ENCODE assay signal across 11 mouse cellular contexts in the genomic region with DNA sequence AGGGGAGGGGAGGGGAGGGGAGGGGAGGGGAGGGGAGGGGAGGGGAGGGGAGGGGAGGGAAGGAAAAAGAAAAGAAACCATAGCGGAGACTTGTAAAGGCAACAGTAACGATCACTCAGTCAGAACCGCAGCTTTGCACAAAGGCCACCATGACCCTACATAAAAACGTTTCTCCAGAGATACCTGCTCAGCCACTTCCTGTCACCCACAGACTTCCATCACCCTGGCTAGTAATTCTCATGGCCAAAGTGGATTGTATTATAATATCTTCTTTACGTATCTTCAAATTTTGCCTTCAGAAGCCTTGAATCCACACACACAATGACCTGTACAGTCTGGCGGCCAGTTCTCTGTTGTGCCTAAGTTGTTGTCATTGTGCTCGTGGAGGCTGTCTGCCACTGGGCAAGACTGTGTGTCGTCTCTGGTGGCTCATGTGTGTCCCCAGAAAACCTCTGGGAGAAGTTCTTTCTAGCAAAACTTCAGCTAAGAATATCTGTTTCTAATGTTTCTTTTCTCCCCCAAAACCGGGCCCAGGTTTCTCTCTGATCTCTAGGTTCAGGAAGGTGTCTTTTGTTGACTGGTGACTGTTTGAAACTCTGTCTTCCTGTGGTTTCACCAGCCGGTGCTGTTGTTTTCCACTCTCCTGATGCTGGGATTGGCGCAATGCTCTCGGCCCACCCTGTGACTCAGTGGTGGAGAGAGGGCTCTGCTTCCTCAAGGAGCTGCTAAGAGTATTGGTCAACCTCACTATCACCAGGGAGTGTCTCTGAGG. TPM values are rescaled to one million over a fixed set of nuclear protein-coding genes. Genes with fewer than 3 reads are reported as not detected.
DNase-seq lines count a peak whose midpoint lies in the region; ATAC-seq and TF ChIP-seq lines count a peak whose summit lies in the region.
"Had no signal": no experiment of that assay in that cellular context is flagged by ENCODE, and none has a peak within 500 bp of the region (broad histone marks: within the 10 kb centered on the region; RNA-seq: fewer than 3 reads in every experiment).

No protein-coding gene starts in this region.

- TF ChIP-seq CTCF in G1E (IDR thresholded peaks at IDR 0.05; ENCODE audit: low read depth, low read length): no peak
- TF ChIP-seq CTCF in stomach, postnatal 0 days (IDR thresholded peaks at IDR 0.05; ENCODE audit: low read depth): no peak

- no peaks in the 10 kb centered on the region for H3K9me3 ChIP-seq in hindbrain, embryonic 15.5 days
- no peaks in the 10 kb centered on the region for H3K9me3 ChIP-seq in hindbrain, embryonic 16.5 days (ENCODE audit: control insufficient read depth, low read length)
- peaks cover 13% of the 10 kb centered on the region for H3K9me3 ChIP-seq in G1E (replicated peaks)
- H3K9me3 ChIP-seq in stomach, postnatal 0 days (ENCODE audit: control insufficient read depth, low read length): no peaks in the 10 kb centered on the region
- H3K9me3 ChIP-seq: limb, embryonic 12.5 days; midbrain, embryonic 15.5 days had no signal

- no peaks in the 10 kb centered on the region for H3K36me3 ChIP-seq in hindbrain, embryonic 15.5 days
- no peaks in the 10 kb centered on the region for H3K36me3 ChIP-seq in hindbrain, embryonic 16.5 days (ENCODE audit: control insufficient read depth, insufficient read depth, low read length)
- no peaks in the 10 kb centered on the region for H3K36me3 ChIP-seq in G1E (replicated peaks)
- no peaks in the 10 kb centered on the region for H3K36me3 ChIP-seq in stomach, postnatal 0 days (ENCODE audit: control insufficient read depth, insufficient read depth, low read length)
- H3K36me3 ChIP-seq: limb, embryonic 12.5 days; midbrain, embryonic 15.5 days had no signal

- no peak overlapping the region for H3K4me3 ChIP-seq in hindbrain, embryonic 15.5 days
- no peak overlapping the region for H3K4me3 ChIP-seq in hindbrain, embryonic 16.5 days (ENCODE audit: low read length)
- H3K4me3 ChIP-seq in G1E (ENCODE audit: low read depth, low read length): peak overlapping the region; percentile 23; the same call in 1 of the 2 replicates
- H3K4me3 ChIP-seq in stomach, postnatal 0 days (ENCODE audit: low read depth, low read length): no peak overlapping the region
- H3K4me3 ChIP-seq: limb, embryonic 12.5 days; midbrain, embryonic 15.5 days had no signal

- H3K4me1 ChIP-seq in hindbrain, embryonic 15.5 days (replicated peaks): no peaks in the 10 kb centered on the region
- no peaks in the 10 kb centered on the region for H3K4me1 ChIP-seq in hindbrain, embryonic 16.5 days (ENCODE audit: control insufficient read depth, insufficient read depth, low read depth, low read length)
- H3K4me1 ChIP-seq in G1E (ENCODE audit: insufficient read depth, low read depth, low read length): peaks cover 45% of the 10 kb centered on the region
- no peaks in the 10 kb centered on the region for H3K4me1 ChIP-seq in stomach, postnatal 0 days (replicated peaks; ENCODE audit: control insufficient read depth, insufficient read depth)
- H3K4me1 ChIP-seq: midbrain, embryonic 15.5 days had no signal

- no peak overlapping the region for H3K4me2 ChIP-seq in hindbrain, embryonic 15.5 days
- no peak overlapping the region for H3K4me2 ChIP-seq in hindbrain, embryonic 16.5 days (ENCODE audit: low read length)
- no peak overlapping the region for H3K4me2 ChIP-seq in stomach, postnatal 0 days (replicated peaks; ENCODE audit: low read depth)
- H3K4me2 ChIP-seq: limb, embryonic 12.5 days; midbrain, embryonic 15.5 days had no signal

- intact Hi-C loops in left cerebral cortex, postnatal 36 days (cut with DNase I): loop anchor here (5.0 to 10.0 kb wide), 4 partner anchors 63 to 275 kb away; no protein-coding TSS in a partner anchor

- no peak for ATAC-seq in hindbrain, embryonic 15.5 days (ENCODE audit: low FRiP score, low read depth)
- no peak for ATAC-seq in hindbrain, embryonic 16.5 days
- ATAC-seq in G1E (ENCODE audit: extremely low read depth, insufficient number of reproducible peaks, low FRiP score, poor library complexity, severe bottlenecking): no peak
- no peak for ATAC-seq in stomach, postnatal 0 days (ENCODE audit: low FRiP score, low TSS enrichment)

- H3K9ac ChIP-seq in hindbrain, embryonic 15.5 days: no peak overlapping the region
- H3K9ac ChIP-seq in hindbrain, embryonic 16.5 days (ENCODE audit: low read depth, low read length): no peak overlapping the region
- H3K9ac ChIP-seq in stomach, postnatal 0 days (ENCODE audit: low read length): no peak overlapping the region
- H3K9ac ChIP-seq: limb, embryonic 12.5 days; midbrain, embryonic 15.5 days had no signal

- no peak for TF ChIP-seq EP300 in stomach, postnatal 0 days (optimal IDR thresholded peaks at IDR 0.05)

- 0 out of 2 replicates have a peak overlapping the region, but pooled peaks have one; percentile 3 for H3K27ac ChIP-seq in hindbrain, embryonic 15.5 days (replicated peaks)
- no peak overlapping the region for H3K27ac ChIP-seq in hindbrain, embryonic 16.5 days (ENCODE audit: low read depth, low read length)
- H3K27ac ChIP-seq in stomach, postnatal 0 days (replicated peaks): peak overlapping the region; percentile 31; the same call in 1 of the 2 replicates
- H3K27ac ChIP-seq: midbrain, embryonic 15.5 days had no signal

- H3K27me3 ChIP-seq in hindbrain, embryonic 15.5 days: no peaks in the 10 kb centered on the region
- H3K27me3 ChIP-seq in hindbrain, embryonic 16.5 days (replicated peaks; ENCODE audit: control insufficient read depth, insufficient read depth, low read length): no peaks in the 10 kb centered on the region
- H3K27me3 ChIP-seq in G1E (ENCODE audit: insufficient read depth, low read length): no peaks in the 10 kb centered on the region
- no peaks in the 10 kb centered on the region for H3K27me3 ChIP-seq in stomach, postnatal 0 days (ENCODE audit: control insufficient read depth, insufficient read depth, low read length)
- H3K27me3 ChIP-seq: limb, embryonic 12.5 days had no signal

- no peak for DNase-seq in G1E (ENCODE audit: low spot score)
- peak; percentile 10 for DNase-seq in lung, postnatal 10 days
- DNase-seq in stomach, postnatal 0 days (ENCODE audit: low spot score): no peak
- no peak for DNase-seq in right cerebral cortex, postnatal 36 days (ENCODE audit: low spot score in 2 of 2)
- DNase-seq in embryo, embryonic 11 days: no peak
- DNase-seq in left cerebral cortex, postnatal 36 days (ENCODE audit: low spot score in 2 of 2): no peak

- WGBS in hindbrain, embryonic 15.5 days: 79% methylated on average over 12 of the region's 12 CpGs
- 73% methylated on average over 12 of the region's 12 CpGs for WGBS in hindbrain, embryonic 16.5 days
- WGBS in stomach, postnatal 0 days: 77% methylated on average over 12 of the region's 12 CpGs

RNA-seq across cellular contexts. Expression of gene Kcnip1, which starts 16.6 kb away (rescaled TPM):
- 107 and 130 TPM in 2 replicates for polyA plus RNA-seq in hindbrain, embryonic 15.5 days (2015; fragmentation: Nextera tagmentation; extraction: Ambion mirVana)
- 129 and 146 TPM in 2 replicates for polyA plus RNA-seq in hindbrain, embryonic 16.5 days (2015; fragmentation: Nextera tagmentation; extraction: Ambion mirVana)
- not detected in 2 replicates for total RNA-seq in G1E (2014; fragmentation: Nextera tagmentation)
- 0.06 and 0.27 TPM in 2 replicates for total RNA-seq in G1E (2017)
- polyA plus RNA-seq in G1E (2012): not detected in 2 replicates
- polyA plus RNA-seq in stomach, postnatal 0 days (2015; fragmentation: Nextera tagmentation; extraction: Ambion mirVana): 3.9 and 5.1 TPM in 2 replicates
- total RNA-seq in left cerebral cortex, postnatal 36 days (2021): 10 to 100 TPM; 28.4 to 31.4 TPM
- total RNA-seq: hematopoietic stem cell, adult 5-6 weeks had no signal

RNA-seq across cellular contexts. Expression of gene Lcp2, which starts 37.2 kb away (rescaled TPM):
- polyA plus RNA-seq in hindbrain, embryonic 15.5 days (2015; fragmentation: Nextera tagmentation; extraction: Ambion mirVana): 1.7 and 2.5 TPM in 2 replicates
- polyA plus RNA-seq in hindbrain, embryonic 16.5 days (2015; fragmentation: Nextera tagmentation; extraction: Ambion mirVana): 2.3 TPM in 2 replicates
- 104 and 109 TPM in 2 replicates for total RNA-seq in G1E (2014; fragmentation: Nextera tagmentation)
- total RNA-seq in G1E (2017): 43.1 and 48.3 TPM in 2 replicates
- 44.8 and 52.2 TPM in 2 replicates for polyA plus RNA-seq in G1E (2012)
- polyA plus RNA-seq in stomach, postnatal 0 days (2015; fragmentation: Nextera tagmentation; extraction: Ambion mirVana): 1.2 and 1.5 TPM in 2 replicates
- total RNA-seq in left cerebral cortex, postnatal 36 days (2021): 1 to 10 TPM; 2.4 to 3.5 TPM

RNA-seq across cellular contexts. Expression of gene Kcnmb1, which starts 46.7 kb away (rescaled TPM):
- 0.25 and 0.28 TPM in 2 replicates for polyA plus RNA-seq in hindbrain, embryonic 15.5 days (2015; fragmentation: Nextera tagmentation; extraction: Ambion mirVana)
- polyA plus RNA-seq in hindbrain, embryonic 16.5 days (2015; fragmentation: Nextera tagmentation; extraction: Ambion mirVana): 0.20 and 0.52 TPM in 2 replicates
- total RNA-seq in G1E (2014; fragmentation: Nextera tagmentation) (not detected in 2 replicates), G1E (2017) (0.16 TPM in 1 of 2 replicates, not detected in the other)
- polyA plus RNA-seq in G1E (2012): not detected in 2 replicates
- polyA plus RNA-seq in stomach, postnatal 0 days (2015; fragmentation: Nextera tagmentation; extraction: Ambion mirVana): 2.8 and 3.3 TPM in 2 replicates
- under 1 TPM; 0.32 to 0.43 TPM for total RNA-seq in left cerebral cortex, postnatal 36 days (2021)
- total RNA-seq: hematopoietic stem cell, adult 5-6 weeks had no signal

Comparison
In these comparisons a context has a peak if more than half of its experiments do, and no peak if none do; other contexts are left out.
1. RNA of gene Kcnip1, which starts 16.6 kb away (polyA plus RNA-seq): 129 to 146 TPM in hindbrain, embryonic 16.5 days and 107 to 130 TPM in hindbrain, embryonic 15.5 days; 3.9 to 5.1 TPM in stomach, postnatal 0 days and not detected in G1E; every median in the first group is over 10 times any median in the second.
2. RNA of gene Lcp2, which starts 37.2 kb away (polyA plus RNA-seq): 44.8 to 52.2 TPM in G1E; 2.3 TPM in hindbrain, embryonic 16.5 days, 1.7 to 2.5 TPM in hindbrain, embryonic 15.5 days and 1.2 to 1.5 TPM in stomach, postnatal 0 days; every median in the first group is over 10 times any median in the second.